Mouse (Mus musculus): ENCODE results near the gene Dcbld2. TPM values are rescaled to one million over a fixed set of nuclear protein-coding genes. Genes with fewer than 3 reads are reported as not detected.
A peak's percentile ranks its signal among the peaks of the same experiment; 100 is the strongest.

Dcbld2 gene
- total and polyA plus RNA-seq, 3 experiments = 2.2 to 3.7 (median 3.3) TPM

- dilution Hi-C loops (cut with MboI; ENCODE audit: extremely low pct_ligation_motif_present, extremely low pct_unique_long_range_greater_than_20kb, low sequenced_read_pairs) (no loop called here), in situ Hi-C loops (cut with MboI; ENCODE audit: low pct_ligation_motif_present, low pct_unique_long_range_greater_than_20kb, low sequenced_read_pairs) (no loop called here)
- H3K9ac ChIP-seq (ENCODE audit: insufficient read depth, low read depth) = no peak overlapping the region
- no peaks in the 10 kb centered on the region for H3K79me2 ChIP-seq (replicated peaks; ENCODE audit: control insufficient read depth, extremely low read depth, insufficient read depth, poor library complexity, severe bottlenecking)
- DNase-seq (ENCODE audit: extremely low read depth) = no peak
- TF ChIP-seq JUN (IDR thresholded peaks at IDR 0.05; ENCODE audit: insufficient read depth, low read depth, low read length) = no peak
- TF ChIP-seq UBTF (IDR thresholded peaks at IDR 0.05; ENCODE audit: low read depth, low read length) = no peak
- no peak for TF ChIP-seq BHLHE40 (IDR thresholded peaks at IDR 0.05; ENCODE audit: low read depth, low read length)
- TF ChIP-seq ELF1 (IDR thresholded peaks at IDR 0.05; ENCODE audit: low read depth, low read length) = no peak
- TF ChIP-seq SIN3A (IDR thresholded peaks at IDR 0.05; ENCODE audit: low read length) = no peak
- no peak for TF ChIP-seq MEF2A (IDR thresholded peaks at IDR 0.05; ENCODE audit: borderline replicate concordance, low read depth, low read length)
- no peak for TF ChIP-seq USF2 (conservative IDR thresholded peaks at IDR 0.05; ENCODE audit: low read depth, low read length)
- no peak for TF ChIP-seq IRF4 (IDR thresholded peaks at IDR 0.05; ENCODE audit: low read depth, low read length)
- TF ChIP-seq RCOR1 (conservative IDR thresholded peaks at IDR 0.05; ENCODE audit: low read depth, low read length) = no peak
- no peak for TF ChIP-seq ETS1 (conservative IDR thresholded peaks at IDR 0.05; ENCODE audit: low read depth, low read length)
- no peak for TF ChIP-seq MXI1 (IDR thresholded peaks at IDR 0.05; ENCODE audit: low read depth, low read length)
- no peak overlapping the region for H3K4me2 ChIP-seq (ENCODE audit: insufficient read depth, low read depth, poor library complexity, severe bottlenecking)
- H3K9me3 ChIP-seq (replicated peaks; ENCODE audit: low read length) = no peaks in the 10 kb centered on the region
- H3K4me1 ChIP-seq (ENCODE audit: control insufficient read depth in 1 of 2, insufficient read depth in 2 of 2) = peaks cover 6 to 22% of the 10 kb centered on the region in 2 experiments
- H3K4me3 ChIP-seq (replicated peaks in 1 of 3; ENCODE audit: low read depth in 2 of 3, low read length in 2 of 3, poor library complexity in 1 of 3) = no peak overlapping the region
- no peak overlapping the region for H3K27ac ChIP-seq (ENCODE audit: insufficient read depth, low read depth)
- H3K27me3 ChIP-seq (replicated peaks) = peaks cover 25% of the 10 kb centered on the region
- no peaks in the 10 kb centered on the region for H3K36me3 ChIP-seq (replicated peaks in 1 of 2; ENCODE audit: control insufficient read depth in 1 of 2, insufficient read depth in 1 of 2, low read length in 1 of 2)
Measured at GRCm38 (mm10) chr16:58404665-58405064, 3.6 kb upstream of the Dcbld2 start.

GRCm38 (mm10) chr16:58405271-58405670 is 3.0 kb upstream of the Dcbld2 start:
- peaks cover 29% of the 10 kb centered on the region for H3K27me3 ChIP-seq (replicated peaks)
- in situ Hi-C loops (cut with MboI; ENCODE audit: low pct_ligation_motif_present, low pct_unique_long_range_greater_than_20kb, low sequenced_read_pairs) (no loop called here), dilution Hi-C loops (cut with MboI; ENCODE audit: extremely low pct_ligation_motif_present, extremely low pct_unique_long_range_greater_than_20kb, low sequenced_read_pairs) (no loop called here)
- no peak overlapping the region for H3K27ac ChIP-seq (ENCODE audit: insufficient read depth, low read depth)
- no peak overlapping the region for H3K9ac ChIP-seq (ENCODE audit: insufficient read depth, low read depth)
- no peaks in the 10 kb centered on the region for H3K79me2 ChIP-seq (replicated peaks; ENCODE audit: control insufficient read depth, extremely low read depth, insufficient read depth, poor library complexity, severe bottlenecking)
- peak overlapping the region; percentile 22; the same call in 1 of the 2 replicates for H3K4me2 ChIP-seq (ENCODE audit: insufficient read depth, low read depth, poor library complexity, severe bottlenecking)
- H3K36me3 ChIP-seq (replicated peaks in 1 of 2; ENCODE audit: control insufficient read depth in 1 of 2, insufficient read depth in 1 of 2, low read length in 1 of 2) = no peaks in the 10 kb centered on the region
- H3K4me3 ChIP-seq (replicated peaks in 1 of 3; ENCODE audit: low read depth in 2 of 3, low read length in 2 of 3, poor library complexity in 1 of 3) = no peak overlapping the region
- peaks cover 6 to 24% of the 10 kb centered on the region in 2 experiments for H3K4me1 ChIP-seq (ENCODE audit: control insufficient read depth in 1 of 2, insufficient read depth in 2 of 2)
- DNase-seq (ENCODE audit: extremely low read depth) = no peak
- TF ChIP-seq POLR2A (IDR thresholded peaks at IDR 0.05; ENCODE audit: low read depth, low read length) (no peak), RAD21 (IDR thresholded peaks at IDR 0.05; ENCODE audit: low read depth, low read length) (no peak), MAX (IDR thresholded peaks at IDR 0.05; ENCODE audit: low read length) (no peak), ZKSCAN1 (IDR thresholded peaks at IDR 0.05; ENCODE audit: borderline replicate concordance, low read depth, low read length) (no peak), CHD2 (IDR thresholded peaks at IDR 0.05; ENCODE audit: low read length) (no peak), BHLHE40 (IDR thresholded peaks at IDR 0.05; ENCODE audit: low read depth, low read length) (no peak), PAX5 (IDR thresholded peaks at IDR 0.05; ENCODE audit: low read length) (no peak), SIN3A (IDR thresholded peaks at IDR 0.05; ENCODE audit: low read length) (no peak), RCOR1 (conservative IDR thresholded peaks at IDR 0.05; ENCODE audit: low read depth, low read length) (no peak), JUND (conservative IDR thresholded peaks at IDR 0.05; ENCODE audit: low read depth, low read length) (no peak), NRF1 (IDR thresholded peaks at IDR 0.05; ENCODE audit: low read depth, low read length) (no peak), ELF1 (IDR thresholded peaks at IDR 0.05; ENCODE audit: low read depth, low read length) (no peak), CTCF (conservative IDR thresholded peaks at IDR 0.05 in 1 of 2, IDR thresholded peaks at IDR 0.05 in 1 of 2; ENCODE audit: low read depth in 2 of 2, low read length in 2 of 2) (no peak), KAT2A (IDR thresholded peaks at IDR 0.05; ENCODE audit: insufficient replicate concordance, low read length) (no peak), MXI1 (IDR thresholded peaks at IDR 0.05; ENCODE audit: low read depth, low read length) (no peak), TCF12 (IDR thresholded peaks at IDR 0.05; ENCODE audit: low read depth, low read length) (no peak), ZC3H11A (IDR thresholded peaks at IDR 0.05; ENCODE audit: low read depth, low read length) (no peak), MYC (IDR thresholded peaks at IDR 0.05; ENCODE audit: low read depth, low read length) (no peak), E2F4 (IDR thresholded peaks at IDR 0.05; ENCODE audit: insufficient replicate concordance, low read depth, low read length) (no peak)
- H3K9me3 ChIP-seq (replicated peaks; ENCODE audit: low read length) = no peaks in the 10 kb centered on the region
